Mouse (Mus musculus) thymus, adult 18-20 months (tissue): ENCODE measurements around the gene Lrmda.

Experiments
- DNase-seq, 2 experiments: peaks; one replicate each; pipeline ENCODE4 v3.0.0; 2022; ENCODE audit warnings: mixed read lengths in 2 of 2

The Lrmda gene

DNA sequence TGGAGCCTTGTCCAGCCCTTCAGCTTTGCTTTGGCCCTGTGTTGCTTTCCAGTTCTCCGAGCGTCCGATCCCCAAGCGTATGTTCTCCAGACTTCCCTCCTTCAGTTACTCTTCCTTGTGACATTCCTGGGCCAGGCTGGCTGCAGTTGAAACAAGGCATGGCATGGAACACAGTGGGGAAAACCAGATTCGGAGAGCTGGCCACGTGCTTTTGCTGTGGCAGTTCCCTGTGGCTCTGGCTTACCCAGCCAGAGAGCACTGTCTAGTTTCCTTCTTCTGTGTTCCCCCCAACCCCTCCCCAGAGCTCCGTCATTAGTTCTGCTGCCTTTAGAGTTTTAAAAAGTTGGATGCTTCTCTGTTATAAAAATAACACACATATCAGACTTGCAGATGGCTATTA is 147.8 kb downstream of the Lrmda start:
- no peak for DNase-seq

DNA sequence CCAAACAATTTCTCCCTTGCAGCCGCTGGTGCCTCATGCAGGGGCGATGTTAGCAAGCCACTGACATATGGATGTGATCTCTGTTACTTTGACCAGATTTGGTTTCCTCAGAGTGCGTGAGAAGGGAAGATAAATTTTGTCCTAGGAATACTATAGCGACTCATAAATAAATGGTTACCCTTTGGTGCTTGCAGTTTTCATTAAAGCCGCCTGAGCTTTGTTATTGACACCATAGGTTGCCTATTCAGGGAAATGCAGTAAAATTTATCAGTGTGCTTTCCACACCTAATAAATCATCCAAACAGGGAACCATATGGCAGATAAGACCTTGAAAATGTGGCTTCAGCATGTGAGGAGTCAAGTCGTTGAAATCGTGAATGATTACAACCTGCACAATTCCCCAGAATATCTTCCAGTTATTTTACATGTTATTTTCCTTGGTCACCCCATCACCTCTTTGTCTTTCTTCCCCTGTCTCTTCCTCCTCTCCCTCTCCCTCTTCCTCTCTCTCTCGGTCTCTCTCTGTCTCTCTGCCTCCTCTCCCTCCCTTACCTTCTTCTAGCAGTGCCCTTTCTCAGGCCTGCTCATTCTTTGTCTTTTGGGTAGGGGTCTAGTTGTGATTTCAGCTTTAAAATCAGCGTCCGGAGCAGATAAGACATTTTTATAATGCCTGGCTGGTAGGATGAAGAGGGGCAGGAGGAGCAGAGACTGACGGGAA is 148.7 kb downstream of the Lrmda start:
- no peak for DNase-seq

DNA sequence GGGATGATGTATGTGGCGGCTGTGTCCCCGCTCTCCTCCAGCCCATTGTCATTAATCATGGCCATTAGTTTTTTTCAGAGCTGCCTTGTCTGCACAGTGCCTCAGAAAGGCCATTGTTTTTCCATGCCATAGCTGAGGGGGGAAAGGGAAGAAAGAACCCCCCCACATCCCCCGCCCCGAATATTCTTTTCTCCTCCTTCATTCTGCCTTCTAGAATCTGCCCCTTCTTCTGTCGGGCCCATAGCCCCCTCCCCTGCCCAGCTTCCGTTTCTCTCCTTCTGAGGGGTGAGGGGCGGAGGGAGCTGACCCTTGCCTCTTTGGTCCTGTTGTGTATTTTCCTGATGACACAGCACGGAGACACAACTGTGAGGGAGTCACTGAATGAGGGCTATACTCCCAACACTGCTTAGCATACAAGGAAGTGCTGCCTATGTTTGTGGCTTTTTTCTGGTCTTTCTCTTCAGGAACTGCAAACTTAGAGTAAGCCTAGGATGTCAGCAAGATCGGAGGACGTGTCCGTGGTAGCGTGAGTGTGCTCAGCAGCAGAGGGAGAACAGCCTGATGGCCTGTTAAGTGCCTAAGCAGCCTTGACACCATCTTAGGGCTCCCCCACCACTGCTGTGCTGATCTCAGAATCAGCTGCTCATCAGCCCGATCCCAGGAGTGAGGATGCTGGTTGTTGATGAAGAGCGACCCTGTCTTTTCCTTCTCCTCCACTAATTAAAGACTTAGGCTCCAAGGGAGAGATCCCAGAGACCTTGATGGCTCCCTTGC is 149.5 kb downstream of the Lrmda start:
- DNase-seq: no peak

DNA sequence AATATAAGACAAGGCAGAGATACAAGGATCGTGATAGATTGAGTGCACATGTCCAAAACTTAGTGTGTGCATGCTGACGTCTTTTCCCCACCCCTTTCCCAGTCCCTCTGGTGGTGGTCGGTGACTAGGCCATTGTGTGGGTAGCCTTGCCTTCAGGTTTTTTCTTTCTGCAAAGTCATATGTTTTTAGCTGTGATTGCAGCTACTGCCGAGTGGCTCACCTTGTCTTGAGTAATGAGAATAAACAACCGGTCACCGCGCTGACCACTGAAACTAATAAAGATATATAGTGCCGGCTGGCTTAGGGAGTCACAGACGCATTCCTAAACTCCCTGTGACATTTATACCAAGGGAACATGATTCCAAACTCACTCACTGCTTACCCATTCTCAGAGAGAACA is 155.2 kb downstream of the Lrmda start:
- DNase-seq: no peak

DNA sequence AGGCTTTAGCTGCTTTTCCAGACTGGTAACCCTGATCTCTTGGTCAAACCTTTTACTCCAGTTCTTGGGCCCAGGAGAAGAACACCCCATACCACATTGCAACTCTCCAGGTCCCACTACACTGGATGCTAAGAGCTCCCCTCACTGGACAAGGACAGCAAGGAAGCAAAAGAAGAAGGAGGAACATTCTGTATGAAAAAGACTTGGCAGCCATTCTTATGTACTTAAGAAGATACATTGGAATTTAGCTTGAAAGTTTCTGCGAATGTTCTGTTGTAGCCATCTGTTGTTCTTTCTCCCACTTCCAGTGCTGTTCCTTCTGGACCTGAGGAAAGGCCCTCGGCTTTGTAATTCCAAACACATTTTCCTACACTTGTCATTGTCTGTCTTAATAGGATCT is 160.2 kb downstream of the Lrmda start:
- no peak for DNase-seq

DNA sequence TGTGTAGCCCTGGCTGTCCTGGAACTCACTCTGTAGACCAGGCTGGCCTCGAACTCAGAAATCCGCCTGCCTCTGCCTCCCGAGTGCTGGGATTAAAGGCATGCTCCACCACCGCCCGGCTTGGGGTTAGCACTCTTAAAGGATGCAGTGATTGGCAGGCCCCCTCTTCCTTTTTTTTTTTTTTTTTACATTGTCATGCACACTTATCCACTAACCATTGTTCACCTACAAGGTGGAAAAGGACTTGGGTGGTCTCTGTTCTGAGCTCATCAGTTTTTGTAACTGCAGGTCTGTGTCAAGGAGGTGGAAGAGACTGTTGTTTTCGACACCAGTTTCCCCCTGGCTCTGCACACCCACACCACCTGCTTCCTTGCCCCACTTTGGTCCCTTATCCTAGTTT is 162.0 kb downstream of the Lrmda start:
- DNase-seq: no peak

DNA sequence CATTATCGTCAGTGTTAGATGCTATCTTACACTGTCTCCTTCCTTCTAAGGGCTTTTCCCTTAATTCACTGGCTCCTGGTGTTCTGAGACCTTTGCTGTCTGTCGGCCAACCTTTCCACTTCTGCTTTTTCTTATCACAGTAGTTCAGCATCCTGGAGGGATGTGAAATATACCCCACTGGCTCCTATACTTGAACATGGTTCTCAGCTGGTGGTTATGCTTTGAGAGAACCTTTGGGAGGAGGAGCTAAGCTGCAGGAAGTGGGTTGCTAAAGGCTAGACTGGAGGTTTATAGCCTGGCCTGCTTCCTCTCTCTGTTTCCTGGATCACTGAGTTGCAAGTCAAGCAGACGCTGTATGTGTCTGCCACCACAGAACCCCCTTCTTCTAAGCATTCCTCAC is 163.7 kb downstream of the Lrmda start:
- DNase-seq: peak; percentile 25 to 46

DNA sequence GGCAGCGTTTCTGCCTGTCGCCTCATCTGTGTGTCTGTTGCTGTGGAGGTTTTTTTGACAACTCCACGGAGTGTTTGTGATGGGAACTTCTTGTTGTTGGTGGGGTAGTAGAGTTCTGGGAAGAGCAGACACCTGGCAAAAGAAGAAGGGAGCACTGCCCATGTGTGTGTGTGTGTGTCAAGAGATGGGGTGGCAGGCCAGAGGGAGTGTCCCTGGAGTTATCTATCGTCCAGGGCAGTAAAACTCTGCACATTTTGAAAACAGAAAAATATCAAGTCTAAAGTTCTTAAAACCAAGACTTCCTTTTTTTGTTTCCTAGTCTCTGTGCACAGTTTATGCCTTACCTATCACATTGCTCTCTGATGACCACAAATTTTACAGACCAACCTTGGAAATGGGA is 165.9 kb downstream of the Lrmda start:
- DNase-seq: no peak

DNA sequence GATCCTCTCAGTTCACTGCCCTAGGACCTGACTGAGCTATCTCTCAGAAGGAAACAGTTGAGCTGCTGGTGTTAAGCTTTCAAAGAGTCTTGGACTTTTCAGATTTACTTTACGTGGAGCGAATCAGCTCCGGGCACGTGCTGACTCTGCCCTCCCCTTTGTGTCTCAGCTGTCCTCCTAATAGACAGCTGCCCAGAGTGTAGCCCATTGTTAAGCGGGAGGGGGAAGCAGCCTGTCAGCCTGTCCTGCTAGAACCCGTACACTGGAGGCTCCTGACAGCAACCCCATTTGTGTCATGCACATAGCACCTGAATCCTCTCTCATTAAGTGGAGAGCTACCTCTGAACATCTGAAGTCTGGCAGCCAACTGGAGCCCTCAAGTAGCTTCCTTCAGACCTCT is 170.6 kb downstream of the Lrmda start:
- DNase-seq: no peak

DNA sequence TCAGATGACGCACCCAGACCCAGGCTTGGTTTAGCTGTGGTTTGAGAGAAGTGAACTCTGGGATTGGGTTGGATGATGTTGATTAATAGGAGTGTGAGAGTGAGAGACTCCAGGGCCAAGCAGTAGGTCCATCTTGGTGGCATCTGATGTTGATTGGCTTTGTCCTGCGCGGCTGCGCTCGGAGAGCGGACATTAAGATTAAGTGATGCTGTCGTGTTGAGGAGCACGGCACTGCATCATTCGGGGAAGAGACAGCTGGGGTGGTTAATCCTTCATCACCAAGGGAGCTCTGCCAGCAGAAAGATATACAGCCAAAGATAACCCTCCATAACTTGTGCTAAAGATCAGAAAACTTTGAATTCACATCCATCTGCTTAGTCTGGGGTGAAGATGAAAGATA is 172.7 kb downstream of the Lrmda start:
- no peak for DNase-seq

DNA sequence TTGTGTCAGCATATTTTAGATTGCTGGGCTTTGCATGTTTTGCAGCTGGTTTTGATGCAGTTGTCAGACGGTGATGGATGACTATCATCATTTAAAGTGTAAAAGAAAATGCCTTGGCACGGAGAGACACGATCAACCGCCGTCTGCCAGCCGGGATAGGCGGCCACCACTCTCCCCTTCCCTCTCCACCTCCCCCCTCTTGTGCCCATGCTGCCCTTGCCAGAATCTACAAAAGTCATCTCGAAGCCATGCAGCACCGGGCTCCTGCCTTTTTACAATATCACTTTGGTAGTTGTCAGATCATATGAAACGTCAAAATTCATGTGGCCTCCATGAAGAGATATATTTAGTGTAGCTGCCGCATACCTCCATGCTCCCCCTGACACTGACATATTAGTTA is 178.5 kb downstream of the Lrmda start:
- DNase-seq: no peak

DNA sequence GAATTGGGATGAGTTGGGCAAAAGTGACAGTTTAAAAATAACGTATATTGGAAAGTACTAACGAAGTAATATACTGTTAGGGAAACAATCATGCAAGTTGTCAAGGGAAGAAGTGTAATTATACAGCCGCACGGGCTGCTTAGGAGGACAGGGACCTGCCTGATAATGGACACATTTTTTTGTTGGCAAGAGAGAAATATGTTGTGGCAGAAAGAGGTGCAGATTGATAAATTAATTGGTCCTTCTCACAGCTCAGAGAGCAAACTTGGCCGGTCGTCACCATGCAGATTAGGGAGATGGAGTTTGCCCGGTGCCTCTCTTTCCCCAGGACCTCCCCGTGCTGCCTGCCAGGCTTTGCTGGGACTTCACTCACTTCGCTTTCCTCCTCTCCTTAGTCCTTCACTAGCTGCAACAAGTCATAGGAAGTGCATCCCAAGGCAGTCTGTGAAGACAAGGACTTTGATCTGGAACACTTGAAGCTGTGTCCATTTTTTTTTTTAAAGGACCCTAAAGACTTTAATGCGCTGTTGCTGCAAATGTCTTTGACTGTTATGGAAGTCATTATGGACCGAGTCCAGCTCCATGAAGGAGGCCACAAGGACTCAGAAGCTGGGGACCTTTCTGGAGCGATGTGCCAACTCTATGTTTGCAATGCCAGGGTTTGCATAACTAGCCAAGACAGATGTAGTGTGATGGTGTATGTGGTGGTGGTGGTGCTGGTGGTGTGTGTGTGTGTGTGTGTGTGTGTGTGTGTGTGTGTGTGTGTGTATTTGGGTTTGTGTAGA is 179.3 kb downstream of the Lrmda start:
- DNase-seq: no peak

DNA sequence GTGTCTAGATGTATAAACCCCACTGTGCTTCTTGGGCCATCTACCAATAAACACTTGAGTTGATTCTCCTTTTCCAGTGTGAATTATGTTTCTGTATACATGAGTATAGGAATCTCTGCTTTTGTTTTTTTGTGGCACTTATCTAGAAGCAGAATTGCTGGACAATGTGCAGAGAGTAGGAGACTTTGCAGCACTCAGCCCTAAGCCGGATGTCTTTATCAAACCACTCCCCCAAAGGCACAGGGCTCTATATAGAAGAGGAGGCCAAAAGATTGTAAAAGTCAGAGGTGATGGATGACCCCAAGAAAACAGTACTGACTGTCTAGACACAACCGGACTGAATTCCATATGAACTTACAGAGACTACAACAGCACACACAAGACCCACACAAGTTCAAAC is 182.2 kb downstream of the Lrmda start:
- no peak for DNase-seq

DNA sequence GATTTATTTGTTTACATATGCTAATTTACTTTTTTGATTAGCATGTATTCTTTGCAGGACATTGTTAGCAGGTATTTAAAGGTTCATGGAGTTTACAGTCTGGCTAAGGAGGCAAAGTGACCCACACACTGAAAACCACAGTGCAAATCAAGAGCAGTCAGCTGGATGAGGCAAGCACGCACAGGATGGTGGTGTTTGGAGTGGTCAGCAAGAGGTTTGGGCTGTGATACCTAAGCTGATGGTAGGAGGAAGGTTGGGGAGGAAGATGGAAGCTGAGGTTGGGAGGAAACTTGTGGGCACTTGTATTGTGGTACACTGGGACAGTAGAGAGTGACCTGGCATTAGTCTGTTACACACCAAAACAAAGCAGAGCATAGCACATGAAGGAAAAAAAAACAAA is 191.1 kb downstream of the Lrmda start:
- DNase-seq: no peak

DNA sequence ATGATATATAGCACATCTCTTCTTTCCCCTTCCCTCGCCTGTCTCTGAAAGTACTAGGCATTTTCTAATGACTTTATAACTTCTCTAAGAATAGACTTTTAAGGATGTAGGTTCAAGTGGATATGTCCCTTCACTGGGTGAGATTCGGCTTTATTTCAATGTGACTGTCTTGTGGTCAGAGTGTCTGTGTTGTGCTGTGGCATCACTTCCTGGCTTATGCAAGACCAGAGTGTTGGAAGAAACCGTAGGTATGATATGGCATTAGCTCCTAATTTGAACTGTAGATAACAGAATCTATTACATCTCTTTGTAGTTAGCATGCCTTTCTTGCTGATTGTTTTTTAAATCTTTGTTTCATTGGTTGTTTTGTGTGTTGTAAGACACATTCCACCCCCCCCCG is 198.7 kb downstream of the Lrmda start:
- DNase-seq: no peak

DNA sequence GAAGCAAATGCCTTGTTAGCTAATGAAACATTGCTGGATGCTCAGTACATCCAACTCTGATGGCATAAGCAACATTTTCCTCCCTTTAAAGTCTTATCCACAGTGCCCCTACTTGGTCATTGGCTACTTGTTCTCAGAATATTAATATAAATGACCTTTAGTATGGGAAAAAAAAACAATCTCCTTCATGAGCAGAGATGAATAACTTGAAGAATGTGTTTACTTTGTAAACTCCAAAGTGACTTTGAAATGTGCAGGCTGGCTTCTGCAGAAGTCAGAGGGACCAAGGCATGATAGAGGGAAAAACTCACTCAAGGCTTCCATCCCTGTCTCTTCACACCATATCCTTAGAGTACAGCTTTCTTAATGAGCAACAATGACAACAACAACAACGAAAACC is 202.5 kb downstream of the Lrmda start:
- DNase-seq: no peak

DNA sequence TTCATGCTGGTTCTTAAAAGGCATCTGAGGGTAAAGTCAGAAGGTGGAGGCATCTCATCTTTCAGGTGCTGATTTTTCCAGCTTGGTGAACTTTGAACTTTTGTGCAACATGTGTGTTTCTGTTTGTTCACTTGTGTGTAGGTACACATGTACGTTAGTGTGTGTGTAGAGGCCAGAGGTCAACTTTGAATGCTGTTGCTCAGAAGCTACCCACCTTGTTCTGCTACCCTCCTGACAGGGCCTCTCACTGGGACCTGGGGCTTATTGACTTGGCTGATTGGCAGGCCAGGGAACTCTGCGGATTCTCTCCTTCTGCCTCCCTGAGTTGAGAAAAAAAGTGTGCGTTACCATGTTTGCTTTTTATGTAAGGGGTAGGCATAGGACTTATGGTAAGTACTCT is 203.1 kb downstream of the Lrmda start:
- DNase-seq: no peak

DNA sequence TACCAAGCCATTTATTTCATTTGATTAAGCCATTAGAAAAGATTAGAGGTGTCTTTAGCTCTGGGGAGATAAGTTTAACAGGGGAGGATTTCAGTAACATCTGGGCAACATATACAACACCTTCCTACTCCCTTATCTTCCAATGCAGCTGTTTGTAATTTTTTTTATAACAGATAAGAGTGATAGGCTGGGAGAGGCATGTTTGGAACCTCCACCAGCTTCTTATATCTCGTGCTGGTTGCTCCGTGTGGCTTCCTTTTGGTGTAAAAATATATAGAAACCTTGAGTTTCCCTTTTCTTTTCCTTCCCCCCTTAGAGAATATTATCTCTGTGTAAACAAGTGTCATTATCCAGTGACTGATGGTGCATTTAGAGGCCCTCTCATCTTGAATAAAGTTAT is 206.7 kb downstream of the Lrmda start:
- DNase-seq: no peak

DNA sequence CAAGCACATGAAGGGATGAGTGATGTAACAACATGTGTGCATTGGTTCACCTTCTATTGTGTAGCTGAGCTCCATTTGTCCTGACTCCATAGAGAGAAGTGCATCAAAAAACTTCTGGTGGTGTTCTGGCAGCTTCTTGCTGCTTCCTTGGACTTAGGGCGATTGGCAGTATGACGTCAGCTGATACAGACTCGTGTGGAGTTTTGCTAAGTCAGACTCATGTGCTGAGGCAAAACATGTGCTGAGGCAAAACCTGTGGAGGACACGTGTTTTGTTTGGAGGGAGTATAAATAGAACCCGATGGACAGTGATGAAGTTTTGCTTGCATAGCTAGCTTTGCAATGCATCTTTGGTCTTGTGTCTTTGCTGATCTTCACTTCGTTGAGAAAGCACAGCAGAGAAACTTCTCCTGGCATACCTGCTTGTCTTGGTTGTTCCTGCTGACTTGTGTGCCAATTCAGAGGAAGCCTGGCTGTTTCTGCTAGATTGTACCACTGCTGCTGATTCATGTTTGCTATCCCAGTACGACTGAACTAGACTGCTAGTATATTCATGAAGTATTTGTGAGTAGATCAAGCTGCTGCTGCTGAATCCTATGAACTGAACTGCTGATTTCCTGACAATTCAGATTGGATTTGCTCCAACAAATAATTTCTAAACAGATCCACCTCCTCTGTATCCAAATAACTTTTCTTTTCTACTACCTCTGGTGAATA is 208.9 kb downstream of the Lrmda start:
- DNase-seq: no peak

DNA sequence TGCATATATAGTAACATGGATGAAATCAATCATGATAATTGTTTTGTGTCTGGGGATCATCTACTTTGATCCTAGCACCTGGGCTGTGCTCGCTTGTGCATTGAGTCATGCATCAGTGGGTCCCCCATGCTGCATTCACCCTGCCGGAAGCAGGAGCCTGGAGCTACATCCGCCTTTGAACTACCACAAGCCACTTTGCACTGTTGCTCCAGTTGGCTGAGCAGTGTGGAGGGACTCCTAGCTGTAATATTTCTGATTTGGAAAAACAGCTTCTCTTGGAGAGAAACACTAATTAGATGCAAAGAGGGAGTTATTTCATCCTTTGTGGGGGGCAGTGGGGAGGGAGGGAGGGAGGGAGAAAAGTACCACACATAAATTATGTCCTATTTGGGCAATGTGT is 220.8 kb downstream of the Lrmda start:
- no peak for DNase-seq

DNA sequence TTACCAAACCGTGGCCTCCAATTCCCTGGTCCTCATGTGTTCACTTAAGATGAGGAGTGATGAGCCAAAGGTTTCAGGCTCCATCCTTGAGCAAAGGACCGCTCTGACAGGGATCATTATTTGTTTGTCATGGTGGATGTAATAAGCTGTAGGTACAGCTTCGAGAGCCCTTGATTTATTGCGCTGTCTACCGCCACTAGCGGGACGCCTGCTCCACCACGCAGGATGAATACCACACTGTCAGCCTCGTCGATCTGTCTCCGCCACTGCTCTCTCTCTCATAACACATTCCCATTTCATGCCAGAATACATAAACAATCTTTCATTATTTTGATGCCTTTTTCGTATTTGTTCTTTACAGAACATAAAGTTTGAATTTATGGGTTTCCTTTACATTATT is 235.9 kb downstream of the Lrmda start:
- no peak for DNase-seq

DNA sequence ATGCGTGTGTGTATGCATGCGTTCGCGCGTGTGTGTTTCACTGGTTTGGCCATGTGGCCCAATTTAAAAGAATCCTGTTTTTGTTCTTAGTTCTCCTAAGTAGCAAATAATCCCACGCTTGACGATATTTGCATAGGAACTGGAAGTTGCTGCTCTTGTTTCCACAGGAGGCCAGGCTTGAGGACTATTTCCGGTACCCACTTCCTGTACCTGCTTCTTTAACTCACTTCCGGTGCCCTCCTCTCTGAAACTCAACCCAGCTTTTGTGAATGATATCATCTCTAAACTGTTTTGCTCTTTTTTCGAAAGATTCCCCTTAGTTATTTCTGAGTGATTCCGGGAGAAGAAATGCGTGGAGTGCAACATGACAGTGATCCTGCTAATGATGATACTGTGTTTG is 236.8 kb downstream of the Lrmda start:
- peak in 1 of 2 experiments; percentile 7 for DNase-seq

DNA sequence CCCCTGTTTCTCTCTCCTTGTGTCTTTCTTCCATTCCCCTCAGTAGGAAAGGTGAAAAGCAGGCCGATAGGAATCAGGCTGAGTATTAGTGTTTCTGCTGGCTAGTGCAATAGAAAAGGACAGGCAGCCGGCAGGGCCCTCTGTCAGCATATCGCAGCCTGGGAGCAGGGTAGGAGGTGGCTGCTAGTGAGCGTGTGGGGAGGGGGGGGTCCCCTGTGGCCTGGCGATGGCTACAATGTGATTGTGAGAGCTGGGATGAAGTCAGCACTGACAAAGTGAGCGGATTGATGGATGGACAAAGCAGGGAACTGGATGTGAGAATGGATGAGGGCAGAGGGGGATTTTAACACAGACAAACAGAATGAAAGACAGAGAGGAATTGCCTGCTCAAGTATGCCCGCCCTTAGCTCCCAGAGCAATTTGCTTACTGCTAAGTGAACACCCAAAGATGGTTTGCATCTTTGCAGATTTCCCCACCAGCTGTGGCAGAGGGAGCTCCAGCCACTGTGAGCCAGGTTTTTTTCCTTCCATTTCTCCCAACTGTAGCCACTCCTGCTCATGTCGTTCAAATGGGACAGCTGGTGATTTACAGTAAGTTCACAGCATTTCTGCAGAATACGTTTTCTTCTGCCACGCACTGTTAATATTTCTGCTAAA is 240.0 kb downstream of the Lrmda start:
- no peak for DNase-seq
